Mouse (Mus musculus): ENCODE measurements at regions not wholly inside any gene's neighbourhood (a gene's known extent, or its start where the extent isn't known, plus 50 kb on each side); places are given as distances from the start of the nearest gene placed in this dataset.
A peak's percentile ranks its signal among the peaks of the same experiment; 100 is the strongest.

GRCm38 (mm10) chr12:92509494-92509893, 660.5 kb upstream of the Sel1l start:
- DNase-seq = no peak

GRCm38 (mm10) chr12:92508796-92509489, 660.0 kb upstream of the Sel1l start:
- DNase-seq = no peak

GRCm38 (mm10) chr12:92483984-92484383, 635.0 kb upstream of the Sel1l start:
- DNase-seq = no peak

- no peak for DNase-seq
Measured at GRCm38 (mm10) chr12:92474293-92475062, 625.5 kb upstream of the Sel1l start.

DNA sequence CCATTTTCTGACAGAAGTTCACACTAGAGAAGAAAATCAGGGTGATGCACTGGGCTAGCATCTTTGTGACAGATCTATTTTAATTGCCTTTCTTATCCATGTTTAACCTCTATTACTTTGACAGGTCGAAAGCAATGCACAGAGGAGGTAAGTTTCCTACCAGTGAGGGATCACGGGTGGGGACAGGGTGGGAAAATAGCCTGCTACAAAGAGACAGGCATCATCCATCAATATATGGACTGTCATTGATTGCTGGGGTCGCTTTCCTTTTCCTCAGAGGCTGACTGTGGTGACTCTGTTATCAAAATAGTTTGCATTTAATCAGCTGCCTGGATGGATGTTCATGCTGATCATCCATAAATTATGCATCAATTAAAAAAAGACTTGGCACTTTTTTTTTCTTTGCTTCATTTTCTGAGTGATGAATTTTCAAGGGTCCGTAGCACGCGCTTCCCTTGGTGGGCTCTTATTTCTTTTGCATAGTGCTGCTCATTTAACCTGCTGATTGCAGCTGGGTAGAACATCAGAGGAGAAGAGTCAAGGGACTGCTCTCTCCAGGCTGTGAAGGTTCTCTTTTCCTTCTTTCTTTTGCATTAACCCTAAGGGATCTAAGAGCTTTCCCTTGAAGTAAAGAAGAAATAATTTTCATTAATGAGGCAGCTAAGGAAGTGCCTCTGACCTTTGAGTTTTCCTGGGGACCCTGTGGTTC, 602.3 kb upstream of the Sel1l start:
- no peak for DNase-seq

DNA sequence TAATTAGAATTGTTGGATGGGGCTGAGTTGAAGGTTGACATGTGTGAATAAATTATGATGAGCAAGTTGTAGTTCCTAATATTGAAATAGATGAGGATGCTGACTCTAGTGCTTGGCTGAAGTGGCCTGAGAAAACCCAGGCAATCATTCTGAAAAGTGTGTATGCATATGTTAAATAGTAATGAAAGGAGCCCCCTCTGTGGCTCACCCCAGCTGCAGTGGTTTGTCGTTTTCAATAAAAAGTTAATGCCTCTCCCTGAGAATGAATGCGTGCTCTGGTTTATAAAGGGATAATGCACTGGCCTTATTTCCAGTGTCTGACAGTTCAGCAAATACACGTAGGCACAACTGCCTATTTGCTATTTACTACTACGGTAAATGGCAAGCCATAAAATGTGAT, 569.5 kb upstream of the Sel1l start:
- DNase-seq = no peak

DNA sequence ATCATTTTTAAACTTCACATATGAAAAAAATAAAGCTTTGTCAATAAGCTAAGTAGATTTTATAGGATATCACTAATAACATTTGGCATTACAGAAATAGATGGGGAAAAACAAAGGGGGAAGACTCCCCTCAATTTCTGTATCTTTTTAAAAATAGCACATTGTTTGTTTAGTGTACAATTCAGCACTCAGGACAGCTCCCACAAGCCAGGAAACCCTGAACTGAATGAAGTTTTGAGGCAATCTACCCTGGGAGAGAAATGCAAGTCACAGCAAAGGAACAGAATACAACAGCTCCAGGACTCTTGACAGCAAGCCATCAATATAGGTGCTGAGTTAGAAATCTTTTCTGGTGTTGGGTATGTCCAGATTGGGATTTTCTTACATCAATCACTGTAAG, 556.5 kb upstream of the Sel1l start:
- DNase-seq = no peak

DNA sequence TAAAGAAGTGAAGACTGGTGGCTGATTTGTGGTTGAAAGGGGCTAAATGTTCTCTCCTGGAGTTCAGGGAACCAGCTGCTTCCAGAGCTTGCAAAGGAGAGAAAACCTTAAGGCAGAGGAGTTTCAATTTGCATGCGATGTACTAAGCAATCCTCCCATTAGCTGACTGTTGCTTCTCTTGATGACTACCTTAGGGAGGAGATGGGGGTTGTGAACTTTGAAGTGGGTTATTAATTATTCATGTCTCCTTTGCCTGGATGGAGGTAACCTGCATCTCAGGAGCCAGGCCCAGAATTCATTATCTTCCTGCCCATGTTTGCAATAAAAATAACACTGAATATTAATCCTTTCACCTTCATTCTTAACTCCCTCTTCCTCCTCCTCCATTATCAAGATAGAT, 552.0 kb upstream of the Sel1l start:
- DNase-seq = no peak

DNA sequence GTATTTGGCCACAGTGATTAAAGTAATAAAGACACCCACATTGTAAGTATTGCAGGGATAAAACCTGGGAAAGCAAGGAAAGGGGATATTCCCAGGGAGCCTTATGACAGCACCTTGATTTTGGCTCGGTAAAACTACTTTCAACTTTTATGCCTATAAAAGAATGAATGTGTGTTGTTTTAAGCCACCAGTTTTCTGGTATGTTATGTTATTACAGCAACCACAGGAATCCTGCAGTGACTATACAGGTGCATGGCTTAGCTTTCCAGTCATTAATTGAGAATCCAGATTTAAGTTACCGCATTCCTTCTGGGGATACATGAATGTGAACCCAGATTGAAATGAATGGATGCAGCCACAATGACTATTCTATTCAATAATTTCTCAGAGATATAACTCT, 537.2 kb upstream of the Sel1l start:
- DNase-seq = no peak

DNA sequence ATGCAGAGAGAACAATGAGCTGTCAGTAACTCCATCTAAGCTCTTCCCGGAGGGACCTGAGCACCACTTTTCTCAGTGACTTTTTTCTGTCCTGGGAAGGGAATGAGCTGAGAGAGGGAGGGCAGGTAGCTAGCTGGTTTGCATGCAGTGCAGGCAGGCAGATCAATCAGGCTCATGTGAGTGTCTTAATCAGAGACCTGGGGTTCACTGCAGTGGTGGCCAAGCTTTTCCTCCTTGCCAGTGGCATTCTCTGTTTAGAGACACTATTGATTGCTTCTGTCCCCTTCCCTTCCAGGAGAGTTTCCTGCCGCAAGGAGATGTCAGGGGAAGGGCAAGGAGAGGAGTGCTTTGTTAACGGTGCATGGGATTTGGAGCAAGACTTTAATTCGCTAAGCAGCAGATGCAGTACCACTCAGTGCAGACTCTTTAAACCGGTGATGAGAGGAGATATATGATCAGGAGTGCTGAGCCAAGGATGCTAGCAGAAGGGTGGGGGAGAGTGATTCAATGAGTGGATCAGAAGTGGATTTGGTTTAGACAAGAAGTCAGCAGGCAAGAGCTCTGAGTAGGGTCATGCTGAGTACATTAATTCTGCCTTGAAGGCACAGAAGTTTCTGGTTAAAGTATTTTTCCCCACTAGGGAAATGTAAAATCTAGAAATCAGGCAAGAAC, 535.4 kb upstream of the Sel1l start:
- DNase-seq = no peak

DNA sequence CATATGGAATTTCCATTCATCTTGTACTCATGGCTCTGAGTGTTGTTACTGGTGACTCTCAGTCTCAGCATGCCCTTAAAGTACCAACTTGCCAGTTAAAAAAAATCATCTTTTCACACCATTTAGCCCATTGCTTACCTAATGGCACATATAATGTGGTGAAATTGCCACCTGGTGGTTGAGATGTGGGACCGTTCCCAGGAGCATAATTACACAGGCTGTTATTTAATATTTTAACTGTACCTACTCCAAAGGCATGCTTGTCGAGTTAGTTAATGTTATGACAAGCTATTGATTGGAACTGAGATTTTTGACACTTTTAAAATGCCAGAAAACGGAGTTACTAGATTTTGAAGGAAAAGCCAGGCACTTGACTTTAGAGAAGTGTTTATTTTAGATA, 530.2 kb upstream of the Sel1l start:
- no peak for DNase-seq

DNA sequence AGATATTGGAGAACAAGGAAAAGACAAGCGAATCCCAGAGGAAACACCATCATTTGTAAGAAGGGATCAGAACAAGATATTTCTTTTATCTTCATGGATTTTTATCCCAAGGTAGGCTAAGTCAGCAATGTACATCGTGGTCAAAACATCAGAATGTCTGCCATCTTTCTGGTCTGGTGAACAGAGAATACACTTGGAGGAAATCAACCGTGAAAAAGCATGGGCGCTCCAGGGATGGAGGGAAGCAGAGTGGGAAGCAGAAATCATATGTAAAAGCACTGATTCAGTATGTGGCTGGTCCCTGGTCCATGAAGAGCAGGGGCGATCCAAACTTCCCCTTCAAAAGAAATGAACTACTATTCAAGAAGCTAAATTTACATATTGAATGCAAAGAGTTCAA, 517.0 kb upstream of the Sel1l start:
- no peak for DNase-seq

DNA sequence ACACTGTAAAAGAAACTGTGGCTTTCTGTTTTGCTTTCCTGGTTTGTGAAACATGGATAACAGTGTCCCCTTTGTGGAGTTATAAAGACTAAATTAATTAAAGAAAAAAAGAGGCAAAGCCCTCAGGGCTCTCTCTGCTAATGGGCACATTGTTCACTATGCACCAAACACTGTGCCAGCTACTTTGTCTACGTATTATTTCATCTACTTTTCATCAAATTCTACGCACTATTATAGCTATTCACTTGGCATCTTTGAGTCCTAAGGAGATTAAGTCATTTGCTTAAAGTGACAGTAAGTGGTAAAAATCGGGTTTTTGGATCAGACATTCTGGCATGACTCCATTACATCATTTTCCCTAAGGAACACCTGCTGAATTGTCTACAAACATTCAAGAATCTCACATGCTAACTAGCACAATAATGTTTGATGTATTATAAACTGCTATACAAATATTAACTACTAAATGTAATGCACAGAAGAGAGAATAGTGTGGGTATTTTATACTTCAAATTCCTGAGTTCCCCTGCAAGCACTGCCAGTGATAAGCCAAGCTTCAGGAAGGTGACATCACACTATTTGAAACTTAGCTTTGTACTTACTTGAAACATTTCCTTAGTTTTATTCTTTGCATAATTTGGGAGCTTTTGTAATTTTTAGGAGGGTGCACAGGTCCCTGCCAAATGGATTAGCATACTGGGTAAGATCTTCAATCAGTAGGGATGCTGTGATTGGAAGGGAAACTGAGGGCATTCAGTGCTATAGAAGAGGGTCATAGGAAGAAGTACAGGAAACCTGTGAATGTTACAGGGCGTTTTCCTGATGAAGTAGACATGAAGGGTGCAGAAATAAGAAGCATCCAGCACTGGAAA, 504.7 kb upstream of the Sel1l start:
- DNase-seq = no peak

- peak; percentile 6 for DNase-seq
Measured at GRCm38 (mm10) chr12:92318241-92318640, 469.3 kb upstream of the Sel1l start.

DNA sequence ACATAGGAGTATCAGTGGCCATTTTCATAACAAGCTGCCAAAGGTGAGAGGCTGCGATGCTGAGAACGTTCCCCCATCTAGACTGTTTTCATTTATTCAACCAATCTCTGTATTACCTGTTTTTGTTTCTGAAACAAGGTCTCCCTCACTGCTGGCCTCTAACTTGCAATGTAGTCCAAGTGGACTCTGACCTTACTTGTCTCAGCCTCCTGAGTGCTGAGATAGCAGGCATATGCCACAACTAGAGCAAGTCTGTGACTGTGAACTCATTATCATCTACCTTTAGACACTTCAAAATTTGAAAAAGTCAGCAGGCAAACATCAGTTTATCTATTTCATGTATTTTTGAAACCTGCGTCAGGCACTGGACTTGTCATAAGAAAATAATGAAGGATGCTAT, 468.7 kb upstream of the Sel1l start:
- no peak for DNase-seq

- DNase-seq = no peak
Measured at GRCm38 (mm10) chr12:92316285-92316684, 467.3 kb upstream of the Sel1l start.

DNA sequence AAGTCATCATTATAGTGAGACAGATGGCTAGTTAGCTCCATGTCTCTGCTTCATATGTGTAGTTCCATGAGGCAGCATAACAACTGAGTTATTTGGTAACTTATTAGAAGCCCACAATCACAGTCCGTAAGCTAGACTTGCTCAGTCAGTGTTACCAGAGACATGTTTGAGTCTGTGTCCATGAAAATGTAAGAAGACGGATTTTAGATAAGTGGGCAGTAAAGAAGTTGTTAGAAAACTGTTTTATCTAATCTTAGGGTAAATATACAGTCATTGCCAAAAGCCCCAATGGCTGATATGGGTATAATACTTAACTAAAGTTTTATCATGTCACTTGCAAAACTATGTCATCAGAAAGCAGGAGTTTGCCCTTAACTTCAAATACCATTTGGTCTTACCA, 466.9 kb upstream of the Sel1l start:
- DNase-seq = no peak

DNA sequence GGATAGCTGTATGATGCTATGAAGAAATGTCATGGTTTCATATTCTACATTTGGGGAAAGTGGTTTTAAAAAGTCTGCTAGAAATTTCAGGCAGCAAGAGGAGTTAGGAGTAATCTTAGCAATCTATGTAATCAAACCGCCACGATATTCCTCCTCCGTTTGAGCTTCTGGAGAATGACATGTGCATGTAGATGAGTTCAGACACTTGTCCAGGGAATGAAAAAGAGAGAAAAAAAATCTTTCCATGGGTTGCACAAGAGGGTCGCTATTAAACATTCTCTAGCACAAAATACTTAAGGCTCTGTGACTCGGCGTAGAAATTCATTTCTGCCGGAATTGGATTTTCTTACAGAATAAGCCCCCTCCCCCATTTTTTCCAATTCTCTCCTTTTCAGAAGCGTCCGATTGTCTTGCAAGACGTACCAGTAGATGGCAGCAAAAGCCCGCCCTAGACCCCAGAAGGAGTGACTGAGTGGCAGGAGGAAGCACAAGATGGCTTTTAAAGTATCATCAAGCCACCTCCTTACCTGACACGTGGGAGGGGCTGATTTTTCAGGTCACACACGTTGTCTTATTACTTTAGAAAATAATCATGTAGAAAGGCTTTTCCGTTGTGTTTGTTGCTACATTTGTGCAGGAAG, 454.1 kb upstream of the Sel1l start:
- DNase-seq = peak; percentile 58

GRCm38 (mm10) chr12:92294887-92295286, 445.9 kb upstream of the Sel1l start:
- no peak for DNase-seq

GRCm38 (mm10) chr12:92293341-92293720, 444.4 kb upstream of the Sel1l start:
- no peak for DNase-seq

DNA sequence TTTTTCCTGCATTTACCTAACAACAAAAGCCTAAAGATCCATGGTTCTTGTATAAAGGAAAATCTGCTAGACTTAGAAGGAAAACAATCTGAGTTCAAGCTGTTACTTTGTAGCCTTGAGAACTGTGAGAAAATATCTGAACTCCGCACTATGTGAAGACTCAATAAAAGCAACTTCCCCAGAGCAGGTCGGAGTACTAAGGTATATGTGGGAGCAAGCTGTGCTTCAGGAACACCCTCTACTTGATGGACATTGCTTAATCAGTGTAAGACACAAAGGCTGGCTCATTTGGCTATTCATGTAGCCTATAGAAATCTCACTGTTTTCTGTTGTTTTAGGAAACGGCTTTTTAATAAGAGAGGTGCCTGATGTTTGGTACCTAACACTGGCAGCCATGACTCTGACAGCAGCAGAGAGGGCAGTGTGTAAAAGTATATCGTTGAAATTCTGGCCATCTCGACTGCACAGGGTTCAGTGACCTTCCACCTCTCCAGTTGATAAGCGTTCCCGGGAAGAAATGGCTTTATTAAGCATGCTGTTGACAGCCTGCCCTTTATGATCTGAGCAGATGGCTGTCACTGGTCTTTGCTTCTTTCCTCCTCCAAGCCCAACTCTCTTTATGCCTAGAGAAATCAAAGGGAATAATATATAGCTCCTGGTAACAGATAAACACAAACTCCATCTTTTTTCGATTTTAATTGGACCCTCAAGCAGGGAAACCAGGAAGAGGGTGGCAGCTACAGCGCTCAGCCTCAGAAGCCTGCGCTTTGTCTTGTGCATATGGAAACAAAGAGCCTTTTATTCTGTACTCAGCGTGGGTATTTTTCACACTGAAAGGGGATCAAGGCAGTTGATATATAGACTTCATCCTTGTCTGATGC, 443.7 kb upstream of the Sel1l start:
- no peak for DNase-seq
